Mouse (Mus musculus) adrenal gland, adult 8-10 months (tissue): ENCODE measurements around the gene Slc30a7. TPM values are rescaled to one million over a fixed set of nuclear protein-coding genes. Genes with fewer than 3 reads are reported as not detected.

ENCODE experiments used
- DNase-seq: peaks from one replicate; pipeline ENCODE4 v3.0.0; 2022
- total RNA-seq, 4 experiments: library from RNA; stranded (reverse); gene quantifications; 2 replicates each; pipeline ENCODE4 v1.2.4; 2022

The Slc30a7 gene
- 10 to 100 TPM; 44.6 to 47.6 (median 46.0) TPM for total RNA-seq

DNA sequence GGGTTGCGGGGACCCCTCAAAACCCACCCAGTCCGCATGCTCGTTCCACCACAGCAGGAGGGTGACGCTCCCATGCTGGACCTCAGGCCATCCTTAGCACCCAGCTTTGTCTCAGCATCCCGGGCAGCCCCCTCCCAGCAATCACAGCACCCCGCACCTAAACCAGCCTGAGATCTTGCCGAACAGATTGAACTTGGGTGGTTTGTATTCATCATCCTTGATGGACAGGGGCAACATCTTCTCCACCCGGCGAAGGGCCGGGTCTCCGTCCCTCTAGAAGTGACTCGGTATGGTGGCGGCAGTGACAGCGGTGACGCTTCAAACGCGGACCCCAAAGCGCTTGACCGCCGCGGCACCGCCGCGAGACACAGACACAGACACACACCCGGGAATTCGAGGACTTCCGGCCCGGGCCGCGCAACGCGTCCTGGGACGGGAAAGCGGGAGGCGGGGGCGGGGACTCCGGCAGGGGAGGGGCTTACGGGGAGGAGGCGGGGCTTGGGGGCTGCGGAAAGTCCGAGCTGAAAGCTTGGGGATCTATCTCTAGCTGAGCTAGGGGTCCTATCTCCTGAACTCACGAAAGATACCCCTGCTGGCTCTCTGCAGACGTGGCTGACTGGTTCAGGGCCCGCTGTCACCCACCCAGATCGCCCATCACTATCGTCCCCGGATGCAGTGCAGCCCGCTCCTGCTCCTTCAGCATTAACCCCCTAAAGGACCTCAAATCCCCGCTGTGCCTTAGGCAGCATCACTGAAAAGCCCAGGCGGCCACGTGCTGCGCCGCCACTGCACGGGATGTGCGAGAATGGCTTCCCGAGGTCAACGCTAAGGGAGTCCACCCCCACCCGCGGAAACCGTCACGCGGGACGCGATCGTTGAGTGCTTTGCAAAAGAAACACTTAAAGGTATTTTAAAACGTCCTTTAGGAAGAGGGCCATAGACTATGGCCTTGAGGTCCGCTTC is at the start of gene Slc30a7, which contains the start of gene Extl2:
Slc30a7 (minus strand) TSS at position 429 of the 963 bp plus-strand sequence.
Extl2 (plus strand) TSS at position 485 of the 963 bp plus-strand sequence.
- DNase-seq: peak; percentile 82

DNA sequence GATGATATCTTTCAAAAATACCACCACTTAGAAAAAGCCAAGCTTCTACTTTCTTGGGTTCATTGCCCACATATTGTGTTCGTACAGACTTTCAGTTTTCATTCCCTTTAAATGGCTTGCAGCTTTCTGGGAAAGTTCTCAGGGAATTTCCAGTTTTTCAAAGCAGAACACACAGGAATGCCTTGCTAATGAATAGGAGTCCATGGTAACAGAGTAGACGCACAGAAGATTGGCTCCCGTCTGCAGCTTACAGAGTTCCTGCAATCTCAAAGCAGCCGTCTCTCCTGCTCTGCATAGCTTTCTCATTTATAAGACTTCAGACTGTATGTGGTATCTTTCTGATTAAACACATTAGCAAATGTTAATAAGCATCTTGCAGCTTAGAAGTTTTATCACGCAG is 39.8 kb upstream of the Slc30a7 start:
- DNase-seq: no peak

- no peak for DNase-seq
Observed at GRCm38 (mm10) chr3:116046000-116046399, 38.8 kb upstream of the Slc30a7 start.

- DNase-seq: no peak
Observed at GRCm38 (mm10) chr3:116040776-116041175, 33.6 kb upstream of the Slc30a7 start.

GRCm38 (mm10) chr3:116033871-116034222 is 26.6 kb upstream of the Slc30a7 start:
- no peak for DNase-seq

- DNase-seq: no peak
Observed at GRCm38 (mm10) chr3:116033218-116033870, 26.1 kb upstream of the Slc30a7 start.

- no peak for DNase-seq
Observed at GRCm38 (mm10) chr3:116030152-116030788, 23.1 kb upstream of the Slc30a7 start.

GRCm38 (mm10) chr3:116026996-116027395 is 19.8 kb upstream of the Slc30a7 start:
- DNase-seq: no peak

DNA sequence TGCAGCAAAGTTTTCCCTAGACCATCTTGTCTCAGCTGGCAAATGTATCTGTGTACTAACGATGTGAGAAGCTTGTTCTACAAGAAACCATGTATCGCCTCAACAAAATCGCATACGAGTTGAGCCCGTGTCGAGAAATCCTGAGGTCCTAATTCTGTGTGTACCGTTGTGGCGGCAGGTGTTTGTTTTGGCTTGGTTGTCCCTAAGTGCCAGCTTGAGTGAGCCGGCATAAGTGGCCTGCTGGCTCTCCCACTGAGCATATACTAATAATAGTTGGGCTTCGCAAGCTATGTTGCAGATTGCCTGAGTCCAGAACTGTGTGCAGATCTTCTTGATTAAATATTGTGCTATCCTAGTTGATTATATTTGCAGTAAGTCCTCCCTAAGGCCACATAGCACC is 18.5 kb upstream of the Slc30a7 start:
- DNase-seq: no peak

DNA sequence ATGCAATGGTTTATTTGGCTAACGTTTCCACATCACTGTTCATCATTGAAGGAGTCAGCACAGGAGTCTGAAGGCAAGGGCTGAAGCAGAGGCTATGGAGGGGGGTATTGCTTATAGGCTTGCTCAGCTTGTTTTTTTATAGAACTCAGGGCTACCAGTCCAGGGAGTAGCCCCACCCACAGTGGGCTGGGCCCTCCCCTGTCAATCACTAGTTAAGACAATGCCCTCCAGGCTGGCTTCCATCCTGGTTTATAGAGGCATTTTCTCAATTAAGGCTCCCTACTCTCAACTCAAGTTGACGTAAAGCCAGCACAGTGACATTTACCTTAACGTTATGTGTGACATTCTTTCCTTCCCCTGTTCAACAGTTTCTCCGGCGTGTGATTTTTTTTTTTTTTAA is 17.5 kb upstream of the Slc30a7 start:
- no peak for DNase-seq

DNA sequence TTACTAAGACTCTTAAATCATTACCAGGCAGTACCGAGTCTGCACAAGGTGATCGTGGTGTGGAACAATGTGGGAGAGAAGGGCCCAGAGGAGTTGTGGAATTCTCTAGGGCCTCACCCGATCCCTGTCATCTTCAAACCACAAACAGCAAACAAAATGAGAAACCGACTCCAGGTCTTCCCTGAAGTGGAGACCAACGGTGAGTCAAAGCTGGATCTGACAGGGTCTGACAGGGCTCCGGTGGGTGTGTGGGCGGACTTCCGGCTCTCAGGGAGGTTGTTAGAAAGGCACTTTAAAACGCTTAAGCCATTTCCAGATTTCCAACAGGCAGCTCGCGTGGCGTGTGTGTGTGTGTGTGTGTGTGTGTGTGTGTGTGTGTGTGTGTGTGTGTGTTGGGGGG is 17.0 kb upstream of the Slc30a7 start:
- DNase-seq: no peak

GRCm38 (mm10) chr3:116019136-116019535 is 11.9 kb upstream of the Slc30a7 start:
- no peak for DNase-seq

GRCm38 (mm10) chr3:116018606-116019005 is 11.4 kb upstream of the Slc30a7 start:
- DNase-seq: no peak

DNA sequence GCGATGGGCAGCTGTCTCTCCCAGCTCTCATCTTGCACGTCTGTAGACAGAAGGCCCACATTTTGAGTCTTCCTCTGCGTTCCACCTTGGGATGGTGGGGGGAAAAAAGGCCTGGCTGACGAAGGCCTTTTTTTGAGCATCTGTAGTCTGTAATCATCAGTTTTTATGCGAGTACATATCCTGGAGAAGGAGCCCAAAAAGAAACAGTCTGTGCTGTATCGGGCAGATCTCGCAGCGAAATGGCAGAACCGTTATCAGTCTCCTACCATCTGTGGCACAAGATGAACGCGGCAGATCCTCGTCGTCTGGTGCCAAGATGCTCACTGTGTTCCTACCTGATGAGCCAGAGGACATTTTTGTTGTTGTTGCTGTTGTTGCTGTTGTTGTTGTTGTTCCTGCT is 8.9 kb upstream of the Slc30a7 start:
- DNase-seq: no peak

DNA sequence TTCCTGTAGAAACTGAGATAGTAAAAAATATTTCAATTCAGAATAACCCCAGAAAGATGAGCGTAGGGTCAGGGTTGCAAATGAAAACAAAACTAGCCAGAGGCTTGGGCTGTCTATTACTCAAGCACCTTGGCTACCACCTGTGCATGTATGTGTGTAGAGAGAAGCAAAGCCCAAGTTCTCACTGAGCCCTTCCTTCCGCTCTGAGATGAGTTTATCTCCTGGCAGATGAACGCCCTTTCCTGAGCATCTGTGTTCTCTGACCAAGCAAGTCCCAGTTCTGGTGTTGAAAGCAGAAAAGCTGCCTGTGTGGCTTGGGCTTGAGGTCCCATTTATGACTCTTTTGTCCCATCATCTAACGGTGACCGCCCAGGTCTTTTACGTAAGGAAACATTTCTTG is 7.7 kb upstream of the Slc30a7 start:
- no peak for DNase-seq

GRCm38 (mm10) chr3:116009622-116010344 is 2.6 kb upstream of the Slc30a7 start:
- DNase-seq: no peak

- DNase-seq: peak; percentile 84
Observed at GRCm38 (mm10) chr3:116007941-116008440, 785 bp upstream of the Slc30a7 start.

- no peak for DNase-seq
Observed at GRCm38 (mm10) chr3:116006284-116006977, 775 bp downstream of the Slc30a7 start.

DNA sequence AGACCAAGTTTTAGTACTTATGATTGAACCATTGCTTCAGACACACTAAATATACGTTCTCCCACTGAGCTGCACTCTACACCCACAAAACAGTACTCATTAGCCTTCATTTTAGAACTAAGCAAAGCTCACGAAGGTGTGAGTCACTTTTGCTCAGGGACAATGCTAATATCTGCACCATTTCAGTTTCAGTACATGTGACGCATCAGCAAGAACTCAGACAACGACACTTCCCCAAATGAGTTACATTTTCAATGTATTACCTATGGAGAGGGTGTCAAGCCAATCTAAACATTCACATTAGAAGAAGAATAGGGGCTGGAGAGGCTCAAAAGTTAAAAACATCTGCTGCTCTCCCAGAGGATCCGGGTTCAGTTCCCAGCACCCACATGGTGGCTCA is 10.3 kb downstream of the Slc30a7 start:
- no peak for DNase-seq

GRCm38 (mm10) chr3:115993025-115993424 is 14.2 kb downstream of the Slc30a7 start:
- no peak for DNase-seq

DNA sequence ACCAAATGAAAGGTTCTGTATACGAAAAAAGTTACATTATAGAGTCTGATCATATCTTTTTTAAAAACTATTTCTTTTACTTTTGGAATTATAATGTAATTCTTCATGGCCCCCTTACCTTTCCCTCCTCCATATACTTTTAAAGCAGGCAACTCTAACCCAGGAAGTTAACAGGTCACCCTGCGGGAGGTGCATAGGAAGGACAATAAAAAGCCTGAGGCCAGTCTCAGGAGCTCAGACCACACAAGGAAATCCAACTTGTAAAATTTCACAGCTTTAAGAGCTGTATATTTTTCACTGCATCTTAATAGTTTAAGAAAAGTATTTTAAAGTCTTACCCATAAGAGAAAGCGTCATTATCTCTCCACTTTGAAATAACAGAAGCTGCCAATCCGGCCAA is 14.6 kb downstream of the Slc30a7 start:
- DNase-seq: no peak

DNA sequence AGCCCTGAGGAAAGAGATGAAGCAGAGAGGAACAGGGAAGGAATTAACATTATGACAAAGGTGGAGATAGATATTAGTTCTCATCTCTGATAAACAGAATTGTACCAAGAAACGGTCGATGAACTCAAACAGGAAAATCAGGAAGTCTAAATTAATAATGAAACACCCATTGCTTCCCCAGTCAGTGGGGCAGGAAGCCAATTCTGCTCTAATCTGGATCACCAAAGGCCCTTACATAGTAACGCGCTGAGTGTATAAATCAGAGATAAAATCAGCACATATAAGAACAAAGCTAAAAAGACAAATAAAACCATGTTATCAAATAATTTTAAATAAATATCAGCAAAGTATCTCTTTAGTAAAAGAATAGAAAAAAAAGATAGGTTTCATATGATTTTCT is 15.1 kb downstream of the Slc30a7 start:
- no peak for DNase-seq
